Mouse (Mus musculus): ENCODE data around the gene Gm42906.

Gene Gm42906

DNA sequence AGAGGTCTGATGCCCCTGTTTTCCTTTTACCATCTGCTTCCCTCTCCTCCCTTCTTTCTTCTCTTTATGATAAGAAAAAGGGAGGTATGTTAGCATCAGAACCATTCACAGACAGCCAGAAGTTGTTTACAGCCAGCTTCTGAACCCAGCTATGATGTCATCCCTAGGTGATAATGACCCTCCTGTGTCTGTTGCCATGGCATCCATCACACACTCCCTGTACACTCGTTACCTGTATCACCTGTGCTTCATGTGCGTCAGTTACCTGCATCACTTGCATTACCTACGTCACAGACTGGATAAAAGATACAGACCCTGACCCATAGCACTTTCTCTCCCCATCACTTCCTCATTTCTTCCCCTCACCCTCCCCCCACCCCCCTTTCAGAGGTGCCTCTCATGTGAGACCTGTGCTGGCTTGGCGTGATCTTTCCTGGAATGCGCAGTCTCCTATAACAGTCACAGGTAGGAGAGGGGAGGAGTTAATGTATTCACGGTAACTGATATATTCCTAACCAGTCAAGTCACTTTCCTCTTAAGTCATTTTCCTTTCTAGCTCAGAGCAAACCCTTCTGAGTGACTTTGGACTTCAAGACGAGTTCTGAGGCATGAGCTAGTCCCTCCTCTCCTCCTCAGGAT lies 27.9 kb downstream of the Gm42906 start:
- ChIA-PET POLR2A (interaction anchor here in 3 of 4 experiments (0.6 to 1.0 kb wide), 3 partner anchors 32 to 560 kb away, joined by 3 to 4 read pairs (median 3); no protein-coding TSS in a partner anchor), CTCF (no interaction called here)

GRCm38 (mm10) chr5:151396119-151396518 lies 31.8 kb downstream of the Gm42906 start:
- CTCF ChIA-PET: no interaction called here
- POLR2A ChIA-PET: interaction anchor here in 1 of 4 experiments (2.4 kb wide), 1 partner anchor 28 kb away, joined by 9 read pairs; no protein-coding TSS in a partner anchor

DNA sequence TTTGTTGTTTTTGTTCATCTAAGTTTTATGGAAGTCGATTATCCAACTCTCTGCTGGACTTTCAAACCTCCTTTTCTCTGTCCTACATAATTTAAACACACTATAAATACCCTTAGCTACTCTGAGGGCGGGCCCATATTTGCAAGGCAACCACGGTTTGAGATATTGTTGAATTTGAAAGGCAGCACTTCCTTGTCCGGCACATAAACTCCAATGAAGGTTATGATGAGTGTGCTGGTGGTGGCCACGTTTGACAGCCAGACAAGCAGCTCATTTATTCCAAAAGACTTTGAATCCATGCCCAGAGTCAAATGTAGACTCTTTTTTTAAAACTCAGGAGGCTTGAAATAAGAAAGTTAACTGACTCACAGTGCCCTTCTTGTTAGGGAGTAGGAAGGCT lies 33.3 kb downstream of the Gm42906 start:
- POLR2A ChIA-PET: interaction anchor here in 2 of 4 experiments (0.6 to 2.4 kb wide), 3 partner anchors 10 to 27 kb away, joined by 3 to 9 read pairs (median 3); no protein-coding TSS in a partner anchor
- CTCF ChIA-PET: no interaction called here

DNA sequence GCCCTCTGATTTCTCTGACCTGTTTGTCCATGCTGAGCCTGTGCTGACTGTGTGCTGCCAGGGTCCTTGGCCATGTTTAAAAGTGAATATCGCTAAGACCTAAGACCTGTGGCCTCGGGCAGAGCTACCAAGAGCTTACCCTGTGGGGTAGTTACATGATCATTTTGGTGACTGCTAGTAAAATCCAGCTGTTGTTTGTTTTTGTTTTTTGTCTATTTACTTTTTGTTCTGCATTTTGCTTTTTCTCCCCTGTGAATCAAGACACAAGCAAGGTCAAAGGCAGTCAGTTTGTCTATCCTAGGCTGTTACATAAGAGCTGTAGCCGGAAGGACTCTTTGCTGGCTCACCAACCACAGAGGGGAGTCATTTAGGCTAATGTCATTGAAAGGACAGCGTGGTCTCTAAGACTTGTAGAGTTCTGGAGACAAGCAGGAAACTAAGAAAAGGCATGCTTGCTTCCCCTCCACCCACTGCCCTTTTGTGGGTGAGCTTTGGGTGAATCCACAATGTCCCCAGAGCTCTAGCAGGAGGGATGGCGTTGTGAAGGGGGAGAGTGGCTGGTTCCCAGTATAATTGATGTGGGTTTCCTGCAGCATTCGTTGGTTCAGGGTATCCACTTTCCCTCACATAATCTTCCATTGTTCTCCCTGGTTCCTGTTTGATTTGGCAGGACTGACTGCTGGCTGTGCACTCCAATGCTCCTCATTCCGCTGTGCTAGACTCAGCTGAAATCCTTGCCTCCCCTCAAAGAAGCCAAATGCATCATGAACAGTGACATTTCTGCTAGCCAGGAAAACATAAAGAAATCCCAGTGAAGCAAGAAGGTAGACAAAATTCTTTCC lies 33.9 kb downstream of the Gm42906 start:
- POLR2A ChIA-PET: interaction anchor here in 1 of 4 experiments (2.4 kb wide), 1 partner anchor 26 kb away, joined by 9 read pairs; no protein-coding TSS in a partner anchor

GRCm38 (mm10) chr5:151389827-151390226 lies 38.1 kb downstream of the Gm42906 start:
- POLR2A ChIA-PET: interaction anchor here in 1 of 4 experiments (0.6 to 2.5 kb wide), 2 partner anchors 21 to 724 kb away, joined by 3 to 10 read pairs; no protein-coding TSS in a partner anchor
- CTCF ChIA-PET: no interaction called here

More for the DNA sequence above, 33.9 kb downstream of the Gm42906 start:
- CTCF ChIA-PET: interaction anchor here in 1 of 4 experiments (0.9 kb wide), 1 partner anchor 291 kb away, joined by 3 read pairs; no protein-coding TSS in a partner anchor

DNA sequence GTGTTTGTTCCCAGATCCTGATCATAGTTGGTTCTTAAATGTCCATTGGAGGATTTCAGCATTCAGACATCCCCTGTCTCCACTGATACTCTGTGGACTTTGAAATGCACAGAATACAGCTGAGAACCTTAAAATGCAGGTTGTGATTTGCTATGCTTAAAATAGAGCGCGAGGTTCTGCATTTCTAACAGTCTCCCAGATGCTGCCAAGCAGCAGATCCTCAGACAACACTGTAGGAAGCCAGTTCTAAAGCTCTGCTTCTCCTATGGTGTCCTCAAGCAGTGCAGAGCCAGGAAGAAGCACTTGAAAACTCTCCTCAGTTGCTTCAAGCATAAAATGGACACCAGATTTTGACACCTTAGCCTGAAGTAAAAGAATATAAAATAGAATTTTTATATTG lies 48.1 kb downstream of the Gm42906 start:
- CTCF ChIA-PET: no interaction called here
- POLR2A ChIA-PET: interaction anchor here in 2 of 4 experiments (1.1 to 4.1 kb wide), 3 partner anchors 8 to 11 kb away, joined by 3 to 30 read pairs (median 3); no protein-coding TSS in a partner anchor

DNA sequence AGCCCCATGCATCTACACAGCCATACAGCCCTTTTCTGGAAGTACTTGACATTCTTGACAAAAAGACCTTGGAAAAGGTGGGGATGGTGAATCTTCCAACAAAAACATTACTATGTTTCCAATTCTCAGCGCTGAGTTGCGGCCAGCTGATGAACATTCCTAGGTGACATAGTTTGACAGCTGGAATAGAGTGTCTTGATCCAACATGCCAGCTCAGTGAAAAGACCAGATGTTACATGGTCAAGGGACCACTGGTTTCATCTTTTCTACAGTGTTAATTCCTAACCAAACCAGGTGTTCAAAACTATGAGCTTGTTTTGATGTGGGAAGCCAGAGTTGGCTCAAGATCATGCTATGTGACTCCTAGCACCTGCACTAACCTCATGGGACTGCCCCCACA lies 48.8 kb downstream of the Gm42906 start:
- ChIA-PET POLR2A (interaction anchor here in 1 of 4 experiments (1.3 to 4.1 kb wide), 2 partner anchors 8 to 11 kb away, joined by 3 to 30 read pairs; no protein-coding TSS in a partner anchor), CTCF (interaction anchor here in 1 of 4 experiments (1.0 kb wide), 1 partner anchor 308 kb away, joined by 4 read pairs; no protein-coding TSS in a partner anchor)

DNA sequence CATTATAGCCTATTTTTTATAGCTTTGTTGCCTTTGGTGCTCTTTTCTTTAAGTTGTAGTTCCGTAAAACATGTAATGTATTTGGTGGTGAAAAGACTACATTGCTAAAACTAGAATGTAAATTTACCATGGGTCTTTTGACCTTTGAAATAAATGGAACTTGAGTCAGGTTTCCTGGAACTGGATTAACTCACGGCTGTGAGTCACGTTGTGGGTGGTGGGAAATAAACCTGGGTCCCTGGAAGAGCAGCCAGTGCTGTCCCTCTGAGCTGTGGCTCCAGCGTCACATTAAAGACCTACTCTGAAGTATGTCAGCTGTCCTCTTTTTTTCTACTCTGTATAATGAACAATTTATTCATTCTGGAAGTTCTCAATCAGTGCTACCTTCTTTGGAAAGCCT lies 51.0 kb downstream of the Gm42906 start:
- ChIA-PET CTCF (interaction anchor here in 1 of 4 experiments (0.7 kb wide), 1 partner anchor 1353 kb away, joined by 3 read pairs; no protein-coding TSS in a partner anchor), POLR2A (interaction anchor here in 2 of 4 experiments (1.1 to 2.5 kb wide), 3 partner anchors 9 to 11 kb away, joined by 3 to 9 read pairs (median 3); no protein-coding TSS in a partner anchor)

DNA sequence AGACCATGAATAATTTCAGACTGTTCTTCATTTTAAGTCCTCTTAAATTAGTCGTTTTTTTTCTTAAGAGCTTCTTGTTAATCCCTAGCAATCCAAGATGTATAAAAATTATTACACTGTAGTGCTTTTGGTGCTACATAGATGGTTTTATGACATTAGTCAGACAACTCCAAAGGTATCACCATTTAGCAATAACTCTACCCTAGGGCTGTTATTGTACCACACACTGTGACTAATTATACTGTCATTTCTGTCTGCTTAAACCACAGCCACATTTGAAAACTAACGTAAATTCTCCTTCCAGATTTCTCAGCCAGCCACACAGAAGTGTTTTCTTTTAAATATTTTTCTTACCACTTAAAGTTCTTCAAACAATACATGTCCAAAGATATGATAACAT lies 53.1 kb downstream of the Gm42906 start:
- POLR2A ChIA-PET: interaction anchor here in 1 of 4 experiments (0.6 to 1.1 kb wide), 2 partner anchors 11 to 622 kb away, joined by 3 to 4 read pairs; no protein-coding TSS in a partner anchor
- CTCF ChIA-PET: no interaction called here

DNA sequence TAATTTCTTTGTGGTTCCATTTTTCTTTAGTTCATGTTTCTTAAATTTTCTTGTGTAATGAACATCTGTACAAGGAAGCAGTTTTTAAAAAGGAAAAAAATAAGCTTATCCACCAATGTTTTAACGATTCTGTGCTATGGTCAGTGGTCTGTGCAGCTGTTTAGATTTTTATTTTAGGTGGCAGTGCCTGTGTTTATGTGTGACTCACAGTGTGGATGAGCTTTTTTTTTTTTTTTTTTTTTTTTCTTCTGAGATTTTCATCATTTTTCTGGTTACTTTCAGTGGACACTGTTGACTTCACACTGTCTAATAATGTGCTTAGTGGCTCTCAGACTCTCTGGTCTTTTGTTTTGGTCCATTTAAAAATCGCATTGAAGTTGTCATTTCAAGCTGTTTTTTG lies 56.8 kb downstream of the Gm42906 start:
- POLR2A ChIA-PET: interaction anchor here in 3 of 4 experiments (0.7 to 1.2 kb wide), 4 partner anchors 8 to 138 kb away, joined by 3 to 4 read pairs (median 3); partner anchors contain the start of gene Stard13 (in 1 of the 3)

DNA sequence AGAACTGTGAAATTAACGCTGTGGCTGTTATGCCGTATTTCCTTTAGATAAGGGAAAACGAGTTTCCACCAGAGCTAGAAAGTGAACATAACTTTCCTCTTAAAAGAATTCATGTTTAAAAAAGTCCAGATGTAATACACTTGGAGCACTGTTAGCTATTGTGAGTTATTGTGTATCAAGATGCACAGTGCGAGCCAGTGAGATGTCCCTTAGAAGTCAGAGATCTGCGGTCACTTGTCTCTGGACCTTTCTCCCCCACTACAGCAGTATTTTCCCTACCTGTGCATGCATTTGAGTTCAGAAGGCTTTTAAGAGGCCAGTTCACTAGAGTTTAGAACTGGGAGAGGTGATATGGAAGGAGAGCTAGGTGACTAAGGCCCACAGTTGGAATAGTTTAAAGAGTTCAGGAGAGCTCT lies 58.6 kb downstream of the Gm42906 start:
- ChIA-PET POLR2A (interaction anchor here in 3 of 4 experiments (0.7 to 2.8 kb wide), 30 partner anchors 11 to 704 kb away, joined by 3 to 30 read pairs (median 4); partner anchors contain the start of genes Rfc3 (in 2 of the 3), N4bp2l2 (in 1 of the 3) and Stard13 (in 1 of the 3)), CTCF (interaction anchor here in 2 of 4 experiments (0.6 to 2.1 kb wide), 6 partner anchors 267 to 699 kb away, joined by 3 to 16 read pairs (median 6); partner anchors contain the start of gene Pds5b (in 1 of the 2))

More for the DNA sequence above, 56.8 kb downstream of the Gm42906 start:
- CTCF ChIA-PET: interaction anchor here in 2 of 4 experiments (0.7 to 0.8 kb wide), 2 partner anchors 315 to 316 kb away, joined by 3 to 4 read pairs; no protein-coding TSS in a partner anchor

GRCm38 (mm10) chr5:151368395-151369190 lies 59.4 kb downstream of the Gm42906 start:
- POLR2A ChIA-PET: interaction anchor here (0.6 to 2.8 kb wide), 72 partner anchors 8 to 1173 kb away, joined by 3 to 30 read pairs (median 4); partner anchors contain the start of genes Rfc3 (in 3 of the 4), N4bp2l2 (in 2 of the 4), Pds5b (in 2 of the 4) and Stard13 (in 2 of the 4)
- CTCF ChIA-PET: interaction anchor here (0.6 to 2.1 kb wide), 17 partner anchors 76 to 728 kb away, joined by 3 to 16 read pairs (median 3); partner anchors contain the start of gene Pds5b (in 2 of the 4)

DNA sequence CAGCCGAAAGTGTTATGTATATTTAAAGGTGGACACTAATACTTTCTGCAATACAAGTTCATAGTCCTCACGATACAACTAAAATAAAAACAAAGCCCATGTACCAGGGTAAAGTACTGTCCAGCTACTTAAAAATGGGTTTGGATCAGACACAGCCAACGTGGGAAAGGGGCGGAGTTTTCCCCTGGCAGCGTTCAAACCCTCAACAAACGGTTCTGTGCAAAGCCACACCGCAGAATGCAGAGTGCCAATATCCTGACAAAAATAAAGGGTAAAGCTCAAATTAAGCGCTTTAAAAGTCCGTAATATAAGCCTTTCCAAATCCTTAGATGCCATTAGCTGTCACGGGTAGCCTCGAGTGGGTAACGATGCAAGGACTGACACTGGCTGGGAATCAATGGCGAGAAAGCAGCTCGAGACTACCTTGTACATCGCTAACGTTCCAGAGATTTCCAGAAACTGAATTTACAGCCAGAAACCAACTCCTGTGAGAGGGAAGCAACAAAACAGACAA lies 60.0 kb downstream of the Gm42906 start:
- POLR2A ChIA-PET: interaction anchor here (0.6 to 2.8 kb wide), 60 partner anchors 9 to 1172 kb away, joined by 3 to 30 read pairs (median 4); partner anchors contain the start of genes N4bp2l2 (in 2 of the 4), Pds5b (in 2 of the 4), Rfc3 (in 2 of the 4) and Stard13 (in 2 of the 4)
- CTCF ChIA-PET: interaction anchor here (0.6 to 2.1 kb wide), 16 partner anchors 75 to 727 kb away, joined by 3 to 16 read pairs (median 3); partner anchors contain the start of gene Pds5b (in 2 of the 4)

GRCm38 (mm10) chr5:151367317-151367716 lies 60.6 kb downstream of the Gm42906 start:
- ChIA-PET CTCF (interaction anchor here in 2 of 4 experiments (1.2 to 1.8 kb wide), 2 partner anchors 75 to 265 kb away, joined by 6 to 7 read pairs; no protein-coding TSS in a partner anchor), POLR2A (interaction anchor here in 3 of 4 experiments (1.3 to 2.8 kb wide), 9 partner anchors 13 to 845 kb away, joined by 3 to 30 read pairs (median 6); partner anchors contain the start of genes Brca2 (in 1 of the 3), Pds5b (in 1 of the 3) and Rfc3 (in 1 of the 3))

- CTCF ChIA-PET: interaction anchor here in 1 of 4 experiments (0.6 kb wide), 1 partner anchor 119 kb away, joined by 3 read pairs; no protein-coding TSS in a partner anchor
- POLR2A ChIA-PET: no interaction called here
Observed at GRCm38 (mm10) chr5:151363343-151364000, 64.5 kb downstream of the Gm42906 start.

DNA sequence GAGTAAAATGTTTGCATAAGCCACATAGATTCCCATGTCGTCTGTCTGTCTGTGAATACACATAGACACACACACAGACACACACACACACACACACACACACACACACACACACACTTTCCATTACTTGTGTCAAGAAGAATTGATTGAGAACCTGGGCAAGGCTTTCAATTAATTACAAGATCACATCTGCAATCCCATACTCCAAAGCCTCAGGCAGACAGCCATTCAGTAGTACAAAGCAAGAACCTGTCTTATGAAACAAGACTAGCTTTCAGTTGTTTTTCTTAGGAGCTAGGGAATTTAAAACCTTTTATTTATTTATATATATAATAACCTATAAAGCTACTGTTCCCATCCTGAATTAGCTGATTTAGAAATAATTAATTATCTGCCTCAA lies 78.3 kb downstream of the Gm42906 start:
- ChIA-PET CTCF (interaction anchor here in 2 of 4 experiments (0.6 to 1.4 kb wide), 2 partner anchors 337 to 1991 kb away, joined by 3 to 5 read pairs; no protein-coding TSS in a partner anchor), POLR2A (interaction anchor here (0.6 to 1.8 kb wide), 5 partner anchors 18 to 287 kb away, joined by 3 to 6 read pairs (median 4); no protein-coding TSS in a partner anchor)
